Mouse (Mus musculus) midbrain, embryonic 12.5 days (tissue): ENCODE data around the gene Gm16503. TPM values are rescaled to one million over a fixed set of nuclear protein-coding genes. Genes with fewer than 3 reads are reported as not detected.
A peak's percentile ranks its signal among the peaks of the same experiment; 100 is the strongest.
"Not testable (repeated sequence)": the region's sequence is repeated elsewhere in the genome, so short reads cannot be mapped to it uniquely, and the experiment has no call there.

Experiments
- ATAC-seq: fragments of 200-750 bp; cut with Nextera tagmentation; 2 replicates; pipeline ENCODE4 v1.8.0; 2017; ENCODE audit warnings: low read depth, moderate TSS enrichment, moderate library complexity; ENCODE audit not compliant: low FRiP score
- H3K27ac ChIP-seq: fragments of 300-500 bp; sonication (generic); replicated peaks from 2 replicates; pipeline ENCODE4 v1.5.1; 2016; ENCODE audit warnings: mild to moderate bottlenecking
- H3K27me3 ChIP-seq: fragments of 300-500 bp; sonication (generic); 2 replicates; pipeline ENCODE4 v1.6.1; 2016; ENCODE audit warnings: mild to moderate bottlenecking
- H3K36me3 ChIP-seq: fragments of 300-500 bp; sonication (generic); 2 replicates; pipeline ENCODE4 v1.6.1; 2016
- H3K4me1 ChIP-seq: fragments of 300-500 bp; sonication (generic); 2 replicates; pipeline ENCODE4 v1.6.1; 2016
- H3K4me2 ChIP-seq: fragments of 300-500 bp; sonication (generic); replicated peaks from 2 replicates; pipeline ENCODE4 v1.6.1; 2016; ENCODE audit warnings: mild to moderate bottlenecking, moderate library complexity
- H3K4me3 ChIP-seq: fragments of 300-500 bp; sonication (generic); 2 replicates; pipeline ENCODE4 v1.5.1; 2016; ENCODE audit warnings: mild to moderate bottlenecking
- H3K9ac ChIP-seq: fragments of 300-500 bp; sonication (generic); replicated peaks from 2 replicates; pipeline ENCODE4 v1.6.1; 2016; ENCODE audit warnings: mild to moderate bottlenecking, moderate library complexity
- H3K9me3 ChIP-seq: fragments of 300-500 bp; sonication (generic); 2 replicates; pipeline ENCODE4 v1.6.1; 2016; ENCODE audit warnings: mild to moderate bottlenecking
- WGBS: fragments of 180-500 bp; shearing (Covaris S2); methylation state at CpG from one replicate; pipeline ENCODE4 v1.1.7; 2016; 5-methylcytosine and 5-hydroxymethylcytosine counted together
- polyA plus RNA-seq: library from polyadenylated mRNA; unstranded; fragments of >200 nt; fragmentation: Nextera tagmentation; extraction: Ambion mirVana; gene quantifications from 2 replicates; pipeline ENCODE4 v1.2.1, GENCODE M21; 2016

The Gm16503 gene
- polyA plus RNA-seq, 1 experiment from 2014 or later = 0.60 TPM

- not testable (repeated sequence) for H3K27ac ChIP-seq, ATAC-seq
Measured at GRCm38 (mm10) chr4:147556921-147557320, 16.9 kb downstream of the Gm16503 start.

GRCm38 (mm10) chr4:147558011-147558410, 18.0 kb downstream of the Gm16503 start:
- not testable (repeated sequence) for H3K4me1 ChIP-seq, ATAC-seq, H3K27ac ChIP-seq, H3K36me3 ChIP-seq, H3K4me3 ChIP-seq, H3K9me3 ChIP-seq, H3K27me3 ChIP-seq, H3K4me2 ChIP-seq, H3K9ac ChIP-seq

More at GRCm38 (mm10) chr4:147556921-147557320, 16.9 kb downstream of the Gm16503 start:
- H3K4me3 ChIP-seq, H3K4me2 ChIP-seq, H3K4me1 ChIP-seq, H3K36me3 ChIP-seq, H3K27me3 ChIP-seq, H3K9ac ChIP-seq: not testable (repeated sequence)
- 67% methylated on average over 1 of the region's 1 CpGs for WGBS
- H3K9me3 ChIP-seq = peaks cover 14% of the 10 kb centered on the region

DNA sequence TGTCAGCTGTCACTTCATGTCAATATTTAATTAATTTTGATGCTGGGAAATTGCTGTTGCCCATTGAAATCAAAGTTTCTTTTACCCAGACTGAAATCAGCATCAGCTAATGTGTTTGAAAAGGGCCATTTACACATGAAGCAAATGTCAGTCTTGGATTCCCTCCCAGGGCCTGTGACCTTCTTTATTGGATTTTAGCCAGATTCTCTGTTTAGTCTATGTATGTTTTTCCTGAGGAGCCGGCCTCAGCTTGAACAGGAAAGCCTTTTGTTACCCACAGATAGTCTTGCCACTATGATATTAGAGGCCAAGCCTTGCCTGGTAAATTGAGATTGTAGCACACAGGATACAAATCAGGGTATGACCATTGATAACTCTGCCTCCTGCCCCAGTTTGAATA, 19.1 kb downstream of the Gm16503 start:
- not testable (repeated sequence) for H3K27ac ChIP-seq, H3K9ac ChIP-seq
- 62% methylated on average over 1 of the region's 1 CpGs for WGBS

DNA sequence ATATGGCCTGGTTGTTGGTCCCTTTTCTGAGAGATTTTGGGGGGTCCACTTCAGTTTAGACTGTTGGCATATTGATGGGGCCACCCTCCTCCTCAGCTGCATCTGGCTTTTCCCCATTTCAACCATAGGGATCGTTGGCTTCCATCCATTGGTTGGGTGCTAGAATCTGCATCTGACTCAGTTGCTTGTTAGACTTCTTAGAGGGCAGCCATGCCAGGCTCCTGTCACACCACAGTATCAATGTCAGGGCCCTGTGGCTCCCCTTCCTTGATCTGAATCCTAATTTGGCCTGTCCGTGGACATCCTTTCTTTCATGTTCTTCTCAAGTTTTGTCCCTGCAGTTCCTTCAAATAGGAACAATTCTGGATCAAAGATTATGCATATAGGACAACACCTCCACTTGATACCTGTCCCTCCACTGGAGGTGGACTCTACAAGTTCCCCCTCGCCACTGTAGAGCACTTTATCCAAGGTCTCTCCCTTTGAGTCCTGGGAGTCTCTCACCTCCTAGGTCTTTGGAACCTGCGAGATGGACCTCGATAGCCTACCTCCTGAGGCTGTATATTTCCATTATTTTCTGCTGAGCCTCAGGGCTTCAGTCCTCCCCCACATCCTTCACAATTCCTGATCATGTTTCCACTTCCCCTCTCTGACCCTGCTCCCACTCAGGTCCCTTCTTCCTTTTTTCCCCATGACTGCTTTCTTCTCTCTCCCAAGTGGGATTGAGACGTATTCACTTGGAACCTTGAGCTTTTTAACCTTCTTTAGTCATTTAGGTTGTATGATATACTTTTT, 25.6 kb downstream of the Gm16503 start:
- Histone ChIP-seq H3K4me3 (no peak overlapping the region), H3K4me1 (no peaks in the 10 kb centered on the region), H3K27me3 (no peaks in the 10 kb centered on the region), H3K27ac (no peak overlapping the region), H3K9ac (no peak overlapping the region), H3K9me3 (peaks cover 16% of the 10 kb centered on the region), H3K36me3 (no peaks in the 10 kb centered on the region), H3K4me2 (no peak overlapping the region)
- 75% methylated on average over 6 of the region's 6 CpGs for WGBS
- no peak for ATAC-seq

More for the DNA sequence above, 19.1 kb downstream of the Gm16503 start:
- not testable (repeated sequence) for ATAC-seq, H3K9me3 ChIP-seq, H3K4me1 ChIP-seq, H3K36me3 ChIP-seq, H3K27me3 ChIP-seq, H3K4me3 ChIP-seq, H3K4me2 ChIP-seq

DNA sequence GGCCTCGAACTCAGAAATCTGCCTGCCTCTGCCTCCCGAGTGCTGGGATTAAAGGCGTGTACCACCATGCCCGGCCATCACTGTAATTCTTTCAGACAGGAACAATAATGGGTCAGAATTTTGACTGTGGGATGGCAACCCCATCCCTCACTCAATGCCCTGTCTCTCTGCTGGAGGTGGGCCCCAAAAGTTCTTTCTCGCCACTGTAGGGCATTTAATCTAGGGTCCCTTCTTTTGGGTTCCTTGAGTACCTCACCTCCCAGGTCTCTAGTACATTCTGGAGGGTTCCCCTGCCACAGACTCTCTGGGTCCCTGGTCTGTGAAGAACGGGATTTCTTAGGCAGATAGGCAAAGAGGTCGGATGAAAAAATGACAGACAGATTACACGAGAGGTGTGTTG, 31.1 kb downstream of the Gm16503 start:
- WGBS = 88% methylated on average over 8 of the region's 8 CpGs

GRCm38 (mm10) chr4:147579371-147579770, 39.4 kb downstream of the Gm16503 start:
- WGBS = 86% methylated on average over 4 of the region's 4 CpGs
- H3K4me2 ChIP-seq, H3K36me3 ChIP-seq, H3K27me3 ChIP-seq, H3K4me1 ChIP-seq, ATAC-seq, H3K27ac ChIP-seq, H3K4me3 ChIP-seq, H3K9ac ChIP-seq: not testable (repeated sequence)
- H3K9me3 ChIP-seq = peaks cover 13% of the 10 kb centered on the region; the same call in 1 of the 2 replicates

More for the DNA sequence above, 31.1 kb downstream of the Gm16503 start:
- H3K4me3 ChIP-seq, H3K36me3 ChIP-seq, H3K27ac ChIP-seq, H3K4me1 ChIP-seq, ATAC-seq, H3K27me3 ChIP-seq, H3K4me2 ChIP-seq, H3K9ac ChIP-seq: not testable (repeated sequence)
- H3K9me3 ChIP-seq = peaks cover 23% of the 10 kb centered on the region

GRCm38 (mm10) chr4:147586511-147587473, 46.8 kb downstream of the Gm16503 start:
- H3K4me3 ChIP-seq = no peak overlapping the region
- WGBS = 56% methylated on average over 1 of the region's 1 CpGs
- no peaks in the 10 kb centered on the region for H3K4me1 ChIP-seq
- H3K36me3 ChIP-seq = no peaks in the 10 kb centered on the region
- no peak overlapping the region for H3K4me2 ChIP-seq
- no peak overlapping the region for H3K9ac ChIP-seq
- peaks cover 22% of the 10 kb centered on the region for H3K9me3 ChIP-seq
- no peak overlapping the region for H3K27ac ChIP-seq
- peak; percentile 76 for ATAC-seq
- no peaks in the 10 kb centered on the region for H3K27me3 ChIP-seq

Other genes with a start within 250 kb of the Gm16503 start
- gene Zfp988, start 234.5 kb upstream of the Gm16503 start, polyA plus RNA-seq = not detected in 2 replicates
- gene Zfp978, start 178.9 kb upstream of the Gm16503 start, polyA plus RNA-seq = not detected in 2 replicates
- 9.6 and 9.7 TPM in 2 replicates for gene Zfp982, start 47.8 kb upstream of the Gm16503 start, polyA plus RNA-seq
- 0.10 TPM in 2 replicates for gene Zfp985, start 13.1 kb downstream of the Gm16503 start, polyA plus RNA-seq
- 2.5 and 2.8 TPM in 2 replicates for gene Zfp979, start 102.3 kb downstream of the Gm16503 start, polyA plus RNA-seq
- gene Zfp534, start 162.3 kb downstream of the Gm16503 start, polyA plus RNA-seq = not detected in 2 replicates